Mouse (Mus musculus): ENCODE measurements around the gene Gm29644. TPM values are rescaled to one million over a fixed set of nuclear protein-coding genes. Genes with fewer than 3 reads are reported as not detected.
"Not testable (repeated sequence)": the region's sequence is repeated elsewhere in the genome, so short reads cannot be mapped to it uniquely, and the experiment has no call there.

Gene Gm29644
- polyA plus RNA-seq (2016; fragmentation: Nextera tagmentation; extraction: Ambion mirVana): not detected in 2 replicates

GRCm38 (mm10) chrY:70303187-70303586 is at the start of gene Gm29644, which contains the start of gene Gm29423:
TSS of gene Gm29644 (minus strand) at chrY:70303343.
TSS of gene Gm29423 (minus strand) at chrY:70303287.
- H3K4me1 ChIP-seq; H3K27me3 ChIP-seq (ENCODE audit: low read depth, poor library complexity, severe bottlenecking); H3K27ac ChIP-seq; H3K4me3 ChIP-seq; H3K36me3 ChIP-seq; DNase-seq (ENCODE audit: low spot score); H3K9me3 ChIP-seq (replicated peaks): not testable (repeated sequence)
- no CpG with 5 or more reads among the region's 2 CpGs for WGBS

- H3K9me3 ChIP-seq (replicated peaks); DNase-seq (ENCODE audit: low spot score); H3K4me1 ChIP-seq; H3K27me3 ChIP-seq (ENCODE audit: low read depth, poor library complexity, severe bottlenecking); H3K4me3 ChIP-seq; H3K27ac ChIP-seq; H3K36me3 ChIP-seq: not testable (repeated sequence)
- WGBS: no CpG with 5 or more reads among the region's 4 CpGs
Observed at GRCm38 (mm10) chrY:70273542-70273941, 29.6 kb downstream of the Gm29644 start, which contains the start of gene Gm21118. TSS of gene Gm21118 (minus strand) at chrY:70273642.

Other genes starting within 250 kb of the Gm29644 start
- not detected in 2 replicates for gene Gm21118, start 29.7 kb downstream of the Gm29644 start, polyA plus RNA-seq (2016; fragmentation: Nextera tagmentation; extraction: Ambion mirVana)
- not detected in 2 replicates for gene Gm29423, start 56 bp downstream of the Gm29644 start, polyA plus RNA-seq (2016; fragmentation: Nextera tagmentation; extraction: Ambion mirVana)
- not detected in 2 replicates for gene Gm20888, start 138.5 kb upstream of the Gm29644 start, polyA plus RNA-seq (2016; fragmentation: Nextera tagmentation; extraction: Ambion mirVana)